8 mouse cellular contexts compared by ENCODE assay signal in genomic region chr11:85170058-85170740, GRCm38 (mm10). TPM values are rescaled to one million over a fixed set of nuclear protein-coding genes. Genes with fewer than 3 reads are reported as not detected.
DNase-seq lines count a peak whose midpoint lies in the region; ATAC-seq and TF ChIP-seq lines count a peak whose summit lies in the region.

TSS of gene 1700125H20Rik (plus strand) at chr11:85170404.

- peak within 1 kb of the TSS; percentile 19 for H3K4me3 ChIP-seq in hindbrain, embryonic 12.5 days
- H3K4me3 ChIP-seq in lung, postnatal 0 days (ENCODE audit: low read depth, low read length), result no peak within 1 kb of the TSS

- TF ChIP-seq EP300 in lung, postnatal 0 days (IDR thresholded peaks at IDR 0.05), result no peak

- POLR2A ChIA-PET in Patski (lab: Charles Lee), result interaction anchor here (0.6 to 0.7 kb wide), 3 partner anchors 32 to 686 kb away, joined by 3 to 5 read pairs (median 3); no protein-coding TSS in a partner anchor

- no peak within 1 kb of the TSS for H3K27ac ChIP-seq in hindbrain, embryonic 12.5 days
- H3K27ac ChIP-seq in lung, postnatal 0 days (ENCODE audit: low read length), result peak within 1 kb of the TSS; percentile 43

- peak within 1 kb of the TSS; percentile 55 for H3K4me2 ChIP-seq in hindbrain, embryonic 12.5 days (replicated peaks)
- peak within 1 kb of the TSS; percentile 44 for H3K4me2 ChIP-seq in lung, postnatal 0 days (replicated peaks; ENCODE audit: low read depth, low read length)

- H3K9ac ChIP-seq in hindbrain, embryonic 12.5 days, result peak within 1 kb of the TSS; percentile 44
- no peak within 1 kb of the TSS for H3K9ac ChIP-seq in lung, postnatal 0 days (replicated peaks; ENCODE audit: low read depth)

- no peak for DNase-seq in Patski (ENCODE audit: low read depth, low spot score)
- peak; percentile 97 to 98 for DNase-seq in cerebellum, postnatal 10 days
- peak; percentile 51 to 79 for DNase-seq in frontal cortex, postnatal 10 days (ENCODE audit: low spot score in 2 of 2)
- DNase-seq in layer of hippocampus, postnatal 10 days (ENCODE audit: low spot score in 2 of 2), result peak; percentile 91 to 94
- DNase-seq in lung, postnatal 0 days (ENCODE audit: low spot score), result peak; percentile 96
- DNase-seq in ovary, postnatal 14 days (ENCODE audit: low spot score), result peak; percentile 90
- DNase-seq in thymus, postnatal 10 days (ENCODE audit: low spot score in 2 of 2), result peak; percentile 72 to 94

- no peaks in the 10 kb centered on the region for H3K36me3 ChIP-seq in hindbrain, embryonic 12.5 days
- no peaks in the 10 kb centered on the region for H3K36me3 ChIP-seq in lung, postnatal 0 days (ENCODE audit: insufficient read depth, low read length)

- peak; percentile 90 for ATAC-seq in Patski
- peak; percentile 88 for ATAC-seq in hindbrain, embryonic 12.5 days (ENCODE audit: low FRiP score)
- peak; percentile 97 for ATAC-seq in lung, postnatal 0 days

- H3K4me1 ChIP-seq in hindbrain, embryonic 12.5 days, result 0 out of 2 replicates have a peak, but pooled peaks cover 7% of the 10 kb centered on the region
- no peaks in the 10 kb centered on the region for H3K4me1 ChIP-seq in lung, postnatal 0 days (ENCODE audit: insufficient read depth, low read depth, low read length)

- WGBS in hindbrain, embryonic 12.5 days, result 13% methylated on average over 21 of the region's 21 CpGs
- 10% methylated on average over 21 of the region's 21 CpGs for WGBS in lung, postnatal 0 days

- TF ChIP-seq CTCF in Patski (IDR thresholded peaks at IDR 0.05), result peak; percentile 97
- TF ChIP-seq CTCF in lung, postnatal 0 days (IDR thresholded peaks at IDR 0.05), result peak; percentile 96

- H3K9me3 ChIP-seq in hindbrain, embryonic 12.5 days (replicated peaks), result no peaks in the 10 kb centered on the region
- H3K9me3 ChIP-seq in lung, postnatal 0 days (ENCODE audit: low read length), result no peaks in the 10 kb centered on the region

- in situ Hi-C loops in Patski (cut with MboI; ENCODE audit: low pct_unique_long_range_greater_than_20kb), result loop anchor here (5.0 kb wide), 2 partner anchors 87 to 182 kb away; partner anchors contain the start of gene Bcas3

- CTCF ChIA-PET in Patski (lab: Charles Lee), result interaction anchor here (0.9 to 1.7 kb wide), 10 partner anchors 10 to 183 kb away, joined by 3 to 11 read pairs (median 4); partner anchors contain the start of gene Bcas3

- no peaks in the 10 kb centered on the region for H3K27me3 ChIP-seq in Patski
- no peaks in the 10 kb centered on the region for H3K27me3 ChIP-seq in hindbrain, embryonic 12.5 days
- no peaks in the 10 kb centered on the region for H3K27me3 ChIP-seq in lung, postnatal 0 days (replicated peaks; ENCODE audit: insufficient read depth, low read length)

RNA-seq across cellular contexts. Expression of gene 1700125H20Rik, which starts in this region (rescaled TPM):
- polyA plus RNA-seq in Patski (2021), result 0.09 TPM
- polyA plus RNA-seq in hindbrain, embryonic 12.5 days (2016; fragmentation: Nextera tagmentation; extraction: Ambion mirVana), result 0.48 and 0.77 TPM in 2 replicates
- total RNA-seq in layer of hippocampus, postnatal 10 days (2021), result 1 to 10 TPM in 1 of 2 experiments, under 1 TPM in 1; 0.57 to 1.0 TPM
- polyA plus RNA-seq in lung, postnatal 0 days (2015; fragmentation: Nextera tagmentation; extraction: Ambion mirVana), result 0.24 TPM in 1 of 2 replicates, not detected in the other

Comparison
In these comparisons a context has a peak if more than half of its experiments do, and no peak if none do; other contexts are left out.
1. Peak in ATAC-seq in Patski; RNA of the gene not detected or under 1 TPM.
2. Peak in ATAC-seq, H3K4me3 ChIP-seq, H3K9ac ChIP-seq and H3K4me2 ChIP-seq in hindbrain, embryonic 12.5 days; RNA of the gene not detected or under 1 TPM.
3. Peak in DNase-seq, ATAC-seq, H3K27ac ChIP-seq and H3K4me2 ChIP-seq in lung, postnatal 0 days; RNA of the gene not detected or under 1 TPM.